Mouse (Mus musculus) midbrain, embryonic 12.5 days (tissue): ENCODE measurements around the gene Gm11568. TPM values are rescaled to one million over a fixed set of nuclear protein-coding genes. Genes with fewer than 3 reads are reported as not detected.

Experiments used
- polyA plus RNA-seq: library from polyadenylated mRNA; unstranded; fragments of >200 nt; fragmentation: Nextera tagmentation; extraction: Ambion mirVana; gene quantifications from 2 replicates; pipeline ENCODE4 v1.2.1, GENCODE M21; 2016

The Gm11568 gene
- polyA plus RNA-seq, 1 experiment from 2014 or later, result not detected

Other genes starting within 250 kb of the Gm11568 start
- not detected in 2 replicates for gene Gm11937, start 247.7 kb upstream of the Gm11568 start, polyA plus RNA-seq
- gene Krtap2-4, start 243.1 kb upstream of the Gm11568 start, polyA plus RNA-seq, result not detected in 2 replicates
- not detected in 2 replicates for gene Gm11562, start 237.5 kb upstream of the Gm11568 start, polyA plus RNA-seq
- not detected in 2 replicates for gene Krtap4-1, start 229.7 kb upstream of the Gm11568 start, polyA plus RNA-seq
- not detected in 2 replicates for gene Krtap4-2, start 222.8 kb upstream of the Gm11568 start, polyA plus RNA-seq
- gene Krtap4-7, start 213.8 kb upstream of the Gm11568 start, polyA plus RNA-seq, result not detected in 2 replicates
- not detected in 2 replicates for gene Gm11555, start 207.7 kb upstream of the Gm11568 start, polyA plus RNA-seq
- not detected in 2 replicates for gene Gm11563, start 199.0 kb upstream of the Gm11568 start, polyA plus RNA-seq
- not detected in 2 replicates for gene Krtap4-6, start 192.0 kb upstream of the Gm11568 start, polyA plus RNA-seq
- not detected in 2 replicates for gene Gm14190, start 167.2 kb upstream of the Gm11568 start, polyA plus RNA-seq
- not detected in 2 replicates for gene Gm14180, start 123.6 kb upstream of the Gm11568 start, polyA plus RNA-seq
- not detected in 2 replicates for gene Gm11595, start 85.0 kb upstream of the Gm11568 start, polyA plus RNA-seq
- not detected in 2 replicates for gene Krtap4-8, start 77.2 kb upstream of the Gm11568 start, polyA plus RNA-seq
- gene Krtap4-9, start 72.7 kb upstream of the Gm11568 start, polyA plus RNA-seq, result not detected in 2 replicates
- gene Gm11596, start 64.5 kb upstream of the Gm11568 start, polyA plus RNA-seq, result not detected in 2 replicates
- not detected in 2 replicates for gene Gm11569, start 59.0 kb upstream of the Gm11568 start, polyA plus RNA-seq
- not detected in 2 replicates for gene Gm11554, start 53.5 kb upstream of the Gm11568 start, polyA plus RNA-seq
- not detected in 2 replicates for gene Krtap4-13, start 48.0 kb upstream of the Gm11568 start, polyA plus RNA-seq
- not detected in 2 replicates for gene Gm11564, start 42.3 kb upstream of the Gm11568 start, polyA plus RNA-seq
- gene 2300003K06Rik, start 19.9 kb upstream of the Gm11568 start, polyA plus RNA-seq, result not detected in 2 replicates
- not detected in 2 replicates for gene Krtap4-16, start 6.3 kb upstream of the Gm11568 start, polyA plus RNA-seq
- not detected in 2 replicates for gene Gm11559, start 6.6 kb downstream of the Gm11568 start, polyA plus RNA-seq
- gene Krtap9-1, start 15.5 kb downstream of the Gm11568 start, polyA plus RNA-seq, result not detected in 2 replicates
- not detected in 2 replicates for gene Gm11567, start 21.3 kb downstream of the Gm11568 start, polyA plus RNA-seq
- gene Krtap31-1, start 50.0 kb downstream of the Gm11568 start, polyA plus RNA-seq, result not detected in 2 replicates
- not detected in 2 replicates for gene Gm11565, start 56.8 kb downstream of the Gm11568 start, polyA plus RNA-seq
- not detected in 2 replicates for gene Krtap31-2, start 78.4 kb downstream of the Gm11568 start, polyA plus RNA-seq
- not detected in 2 replicates for gene Krtap9-5, start 90.6 kb downstream of the Gm11568 start, polyA plus RNA-seq
- not detected in 2 replicates for gene Krtap29-1, start 121.1 kb downstream of the Gm11568 start, polyA plus RNA-seq
- not detected in 2 replicates for gene Krtap16-1, start 128.7 kb downstream of the Gm11568 start, polyA plus RNA-seq
- gene Krtap17-1, start 136.1 kb downstream of the Gm11568 start, polyA plus RNA-seq, result not detected in 2 replicates
- not detected in 2 replicates for gene Krt33a, start 158.3 kb downstream of the Gm11568 start, polyA plus RNA-seq
- gene Krt33b, start 172.0 kb downstream of the Gm11568 start, polyA plus RNA-seq, result not detected in 2 replicates
- not detected in 2 replicates for gene Krt34, start 183.6 kb downstream of the Gm11568 start, polyA plus RNA-seq
- gene Krt31, start 192.6 kb downstream of the Gm11568 start, polyA plus RNA-seq, result not detected in 2 replicates
- not detected in 2 replicates for gene Krt32, start 230.3 kb downstream of the Gm11568 start, polyA plus RNA-seq
- not detected in 2 replicates for gene Krt35, start 238.3 kb downstream of the Gm11568 start, polyA plus RNA-seq
- not detected in 2 replicates for gene Krt36, start 247.7 kb downstream of the Gm11568 start, polyA plus RNA-seq